Mouse (Mus musculus) brain, adult 2 months (tissue): Measurements from ENCODE around the gene Zfpm1.

Experiments used
- DNase-seq: peaks from one replicate; pipeline ENCODE4 v3.0.0; 2011; ENCODE audit warnings: low read depth, low spot score

The Zfpm1 gene

DNA sequence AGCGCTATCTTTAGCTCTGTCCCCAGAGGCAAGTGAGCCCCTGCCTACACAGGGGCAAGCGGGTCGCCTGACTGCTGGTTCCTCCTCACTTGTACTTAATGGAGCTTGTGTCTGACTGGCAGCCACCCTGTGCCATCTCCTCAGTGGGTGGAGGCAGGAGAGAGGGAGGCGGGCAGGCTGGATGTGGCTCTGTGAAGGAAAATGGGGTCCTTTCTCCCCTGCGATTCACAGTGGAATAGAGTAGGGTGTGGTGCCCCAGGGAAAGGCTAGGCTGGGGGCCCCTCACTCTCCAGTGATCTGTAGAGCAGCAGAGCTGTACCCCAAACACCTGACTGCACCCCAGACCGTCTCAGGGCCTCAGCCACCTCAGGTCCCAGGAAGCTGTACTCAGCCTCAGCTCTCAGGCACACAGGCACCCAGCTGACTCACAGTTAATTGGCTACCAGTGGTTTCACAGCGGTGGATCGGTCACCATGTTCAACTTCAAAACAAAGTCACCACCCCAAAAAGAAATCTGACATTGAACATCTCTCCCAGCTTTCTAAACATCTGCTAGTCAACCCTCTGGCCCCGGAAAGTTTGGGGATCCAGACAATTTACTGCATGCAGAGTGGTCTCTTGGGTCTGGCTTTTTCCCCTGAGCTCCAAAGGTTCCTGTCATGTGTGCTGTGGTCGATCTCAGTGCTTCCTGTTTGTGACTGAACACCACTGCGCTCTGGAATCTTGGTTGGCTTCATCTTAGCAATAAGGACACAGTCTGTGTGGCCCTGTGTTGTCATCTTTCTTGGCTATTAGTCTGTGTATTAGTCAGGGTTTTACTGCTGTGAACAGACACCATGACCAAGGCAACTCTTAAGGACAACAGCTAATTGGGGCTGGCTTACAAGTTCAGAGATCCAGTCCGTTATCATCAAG, 63.5 kb downstream of the Zfpm1 start:
- no peak for DNase-seq

- DNase-seq = peak; percentile 98
Observed at GRCm38 (mm10) chr8:122347811-122348552, 66.0 kb downstream of the Zfpm1 start.

DNA sequence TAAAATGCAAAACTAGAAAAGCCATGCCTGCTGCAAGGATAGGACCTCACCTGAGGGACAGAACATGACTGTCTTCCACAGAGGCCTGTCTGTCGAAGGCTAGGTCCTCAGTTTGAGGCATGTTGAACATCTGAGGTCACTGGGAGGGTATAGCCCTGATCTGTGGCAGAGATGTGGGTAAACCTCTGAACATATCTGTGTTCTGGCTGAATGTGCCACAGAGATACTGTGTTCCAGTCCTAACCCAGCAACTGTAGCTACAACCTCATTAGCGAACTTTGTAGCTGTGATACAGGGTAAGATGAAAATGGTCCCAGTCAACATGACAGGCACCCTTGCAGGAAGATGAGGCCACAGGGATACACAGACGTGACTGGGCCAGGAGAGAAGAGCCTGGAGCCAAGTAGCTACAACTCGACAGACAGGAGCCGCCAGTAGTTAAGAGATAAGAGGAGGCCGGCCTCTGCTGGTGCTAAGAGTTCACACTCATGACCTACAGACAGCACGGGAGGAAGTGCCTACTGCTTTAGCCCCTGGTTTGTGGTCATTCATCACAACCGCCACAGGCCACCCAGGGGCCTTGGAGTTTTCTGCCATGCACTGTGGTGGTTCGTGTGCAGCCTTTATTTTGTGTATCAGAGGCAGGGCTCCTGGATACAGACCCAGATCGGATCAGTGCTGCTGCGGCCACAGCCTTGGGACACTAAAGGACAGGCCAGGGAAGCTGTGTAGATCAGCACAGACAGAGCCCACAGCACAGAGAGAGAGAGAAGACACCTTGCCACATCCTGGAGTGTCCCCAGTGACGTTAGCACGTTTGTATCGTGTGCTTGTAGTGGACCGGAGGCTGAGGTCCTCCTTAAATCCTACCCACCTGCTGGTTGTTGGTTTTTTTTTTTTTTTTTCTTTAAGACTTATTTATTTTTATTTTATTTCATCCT, 67.7 kb downstream of the Zfpm1 start:
- DNase-seq = no peak

DNA sequence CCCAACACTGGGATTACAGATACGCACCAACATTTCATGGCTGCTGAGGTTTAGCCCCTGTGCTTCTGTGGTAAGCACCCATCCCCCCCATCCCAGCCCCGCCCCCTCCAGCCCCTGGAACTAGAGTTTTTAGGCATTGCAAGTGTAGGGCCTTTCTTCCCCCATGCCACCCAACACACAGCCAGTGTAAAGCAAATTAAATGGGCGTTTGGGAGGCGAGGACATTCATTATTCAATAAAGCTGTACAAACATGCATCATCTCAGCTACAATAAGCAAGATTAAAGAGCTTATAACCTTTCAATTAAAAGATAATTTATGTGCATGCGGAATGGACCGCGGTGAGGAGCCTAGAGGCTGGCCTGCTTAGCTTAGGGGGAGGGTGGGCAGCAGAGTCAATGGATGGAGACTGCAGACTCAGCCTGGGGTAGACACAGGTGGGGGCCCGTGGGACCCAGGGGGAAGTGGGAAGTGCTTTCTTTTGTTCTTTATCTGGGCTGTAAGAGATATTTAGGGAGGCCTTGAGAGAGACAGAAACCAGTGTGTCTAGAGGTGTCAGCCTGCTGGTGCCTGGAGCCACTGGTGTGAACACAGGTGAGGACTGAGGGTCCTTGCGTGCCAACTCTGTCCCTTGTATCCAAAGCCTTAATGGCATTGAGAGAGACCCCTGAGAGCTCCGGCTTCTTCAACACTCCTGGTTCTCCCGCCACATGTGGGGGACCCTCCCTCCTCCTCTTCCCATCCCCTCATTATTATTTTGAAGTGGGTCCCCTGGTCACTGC, 68.6 kb downstream of the Zfpm1 start:
- DNase-seq = no peak

DNA sequence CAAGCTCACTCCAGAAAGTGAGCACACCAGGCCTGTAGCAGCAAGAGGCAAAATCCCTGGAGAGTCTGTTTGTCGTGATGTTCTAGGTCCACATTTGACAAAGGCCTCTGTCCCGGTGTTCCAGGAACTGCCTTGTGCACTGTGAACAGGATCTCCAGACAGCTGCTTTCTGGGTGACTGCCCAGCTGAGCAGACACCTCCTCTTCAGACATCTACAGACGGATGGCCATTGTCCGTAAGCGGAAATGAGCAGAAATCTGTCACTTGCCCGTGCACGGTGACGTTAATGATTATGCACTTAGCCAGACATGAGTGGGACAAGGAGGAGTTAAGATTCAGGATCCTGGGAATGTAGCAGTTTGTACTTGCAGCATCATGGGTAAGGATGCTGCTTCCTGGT, 72.2 kb downstream of the Zfpm1 start:
- no peak for DNase-seq

DNA sequence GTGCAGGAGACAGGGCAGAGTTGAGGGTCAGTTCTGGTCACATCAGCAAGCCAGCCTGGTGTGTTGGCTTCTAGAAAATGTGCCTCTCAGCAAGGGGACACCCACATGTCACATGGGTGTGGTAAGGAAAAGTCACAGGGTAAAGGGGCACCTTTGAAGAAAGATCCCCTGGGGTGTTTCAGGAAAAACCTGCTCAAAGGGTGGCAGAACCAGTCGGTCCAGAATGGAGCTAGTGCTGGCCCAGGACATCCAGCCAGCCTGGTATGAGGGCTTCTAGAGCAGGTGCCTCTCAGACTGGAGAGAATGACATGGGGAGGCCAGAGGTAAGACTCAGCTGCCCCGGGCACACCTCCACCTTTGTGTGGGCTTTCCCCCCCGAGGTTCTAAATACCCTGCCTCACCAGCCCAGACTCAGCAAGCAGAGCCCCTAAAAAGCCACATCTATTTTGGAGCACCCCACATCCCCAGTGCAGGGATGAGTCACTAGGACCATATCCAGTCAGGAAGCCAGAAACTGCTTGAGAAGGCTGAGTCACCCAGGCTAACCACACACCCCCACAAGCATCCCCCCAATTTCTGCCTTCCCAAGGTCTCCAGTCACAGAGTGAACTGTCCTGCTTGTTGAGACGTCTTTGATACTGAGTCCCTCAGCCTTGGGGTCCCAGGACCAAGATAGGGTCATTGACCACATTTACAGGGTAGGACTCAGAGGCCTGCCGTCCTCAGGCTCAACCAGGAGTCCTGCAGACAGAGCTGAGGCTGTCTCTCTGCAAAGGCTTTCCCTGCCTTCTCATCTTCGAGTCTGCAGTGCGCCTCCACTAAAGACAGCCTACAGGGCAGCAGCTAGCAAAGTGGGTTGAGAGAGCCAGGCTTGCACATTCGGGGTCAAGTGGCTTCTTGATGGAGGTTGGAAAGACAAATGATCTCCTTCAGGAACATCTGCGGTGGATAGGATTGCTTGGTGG, 74.0 kb downstream of the Zfpm1 start:
- peak; percentile 95 for DNase-seq

DNA sequence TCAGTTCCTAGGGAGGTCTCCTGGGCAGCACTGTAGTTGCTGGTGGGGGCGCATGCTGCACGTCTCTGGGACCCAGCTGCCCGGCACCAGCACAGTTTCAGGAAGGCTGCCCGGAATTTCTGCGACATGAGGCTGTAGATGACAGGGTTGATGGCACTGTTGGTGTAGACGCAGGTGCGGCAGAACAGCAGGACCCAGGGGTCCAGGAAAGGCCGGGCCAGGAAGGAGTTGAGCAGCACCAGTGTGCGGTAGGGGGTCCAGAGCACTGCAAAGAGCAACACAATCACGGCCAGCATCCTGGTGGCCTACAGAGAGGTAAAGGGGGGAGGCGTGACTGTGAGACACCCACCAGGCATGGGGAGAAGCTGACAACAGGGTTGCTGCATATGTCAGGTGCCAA, 75.3 kb downstream of the Zfpm1 start:
- no peak for DNase-seq

DNA sequence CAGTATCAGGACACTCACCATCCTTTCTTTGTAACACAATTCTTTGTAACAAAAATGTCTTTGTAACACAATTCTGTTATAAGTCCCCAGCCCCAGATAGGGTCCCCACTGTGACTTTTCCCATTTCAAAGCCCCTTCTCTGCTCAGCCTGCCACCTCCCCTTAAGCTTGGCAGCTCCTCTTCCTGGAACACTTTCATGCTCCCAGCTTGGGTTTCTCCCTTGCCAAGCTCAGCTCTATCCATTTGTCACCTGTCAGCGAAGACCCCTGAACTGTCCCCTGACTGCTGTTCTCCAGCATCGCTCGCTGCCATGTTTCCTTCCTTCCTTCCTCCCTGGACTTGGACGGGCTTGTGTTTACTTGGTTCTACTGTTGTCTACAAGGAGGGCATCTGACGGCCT, 75.7 kb downstream of the Zfpm1 start:
- DNase-seq = no peak

DNA sequence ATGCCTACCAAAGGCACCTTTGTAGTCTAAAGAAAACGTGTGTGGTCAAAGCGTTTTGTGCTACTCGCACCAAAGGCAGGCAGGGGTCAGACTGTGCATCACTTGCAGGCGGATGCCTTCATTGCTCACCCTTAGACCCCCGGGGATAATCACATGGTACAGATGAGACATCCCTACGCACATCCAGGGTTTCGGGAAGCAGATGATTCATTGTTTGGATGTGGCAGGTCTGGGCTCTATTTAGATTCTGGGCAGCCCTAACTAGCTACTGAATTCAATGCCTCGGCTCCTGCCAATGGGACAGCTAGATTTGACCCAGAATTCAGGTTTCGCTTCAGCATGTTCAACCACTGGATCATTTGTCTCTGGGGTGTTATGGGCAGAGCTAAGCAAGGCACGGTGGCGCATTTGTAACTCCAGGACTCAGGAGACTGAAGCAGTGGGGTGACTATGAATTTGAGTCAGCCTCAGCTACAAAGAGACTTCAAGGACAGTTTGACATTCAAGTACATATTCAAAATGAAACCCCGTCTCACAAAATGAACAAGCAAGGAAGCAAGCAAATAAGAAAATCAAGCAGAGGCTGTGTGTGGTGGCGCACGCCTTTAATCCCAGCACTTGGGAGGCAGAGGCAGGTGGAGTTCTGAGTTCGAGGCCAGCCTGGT, 77.3 kb downstream of the Zfpm1 start:
- DNase-seq = peak; percentile 80

GRCm38 (mm10) chr8:122360696-122361416, 78.9 kb downstream of the Zfpm1 start, which contains the start of gene Trhr2:
Gene Trhr2, minus strand, starts transcription at chr8:122360746.
- DNase-seq = no peak

- DNase-seq = peak; percentile 33
Observed at GRCm38 (mm10) chr8:122362271-122362670, 80.3 kb downstream of the Zfpm1 start.

GRCm38 (mm10) chr8:122362967-122363366, 81.0 kb downstream of the Zfpm1 start:
- DNase-seq = peak; percentile 59

DNA sequence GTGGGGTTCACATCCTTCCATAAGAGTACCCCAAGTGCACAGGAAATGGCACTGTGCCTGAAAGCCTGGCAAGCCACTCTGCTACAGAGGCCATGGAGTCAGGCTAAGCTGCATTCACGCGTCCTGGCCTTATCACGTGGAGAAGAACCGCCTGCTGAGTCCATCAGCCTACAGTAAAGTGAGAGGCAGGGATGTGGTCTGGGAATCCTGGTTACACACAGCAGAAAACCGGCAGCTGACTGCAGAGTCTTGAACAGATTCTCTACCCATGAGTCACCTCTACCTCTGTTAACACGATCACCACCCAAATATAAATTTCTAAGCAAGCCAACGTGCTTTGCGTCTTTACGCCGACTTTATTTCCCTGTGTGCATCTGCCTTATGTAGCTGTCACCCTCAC, 86.6 kb downstream of the Zfpm1 start:
- peak; percentile 60 for DNase-seq

GRCm38 (mm10) chr8:122369665-122370064, 87.7 kb downstream of the Zfpm1 start:
- peak; percentile 82 for DNase-seq

DNA sequence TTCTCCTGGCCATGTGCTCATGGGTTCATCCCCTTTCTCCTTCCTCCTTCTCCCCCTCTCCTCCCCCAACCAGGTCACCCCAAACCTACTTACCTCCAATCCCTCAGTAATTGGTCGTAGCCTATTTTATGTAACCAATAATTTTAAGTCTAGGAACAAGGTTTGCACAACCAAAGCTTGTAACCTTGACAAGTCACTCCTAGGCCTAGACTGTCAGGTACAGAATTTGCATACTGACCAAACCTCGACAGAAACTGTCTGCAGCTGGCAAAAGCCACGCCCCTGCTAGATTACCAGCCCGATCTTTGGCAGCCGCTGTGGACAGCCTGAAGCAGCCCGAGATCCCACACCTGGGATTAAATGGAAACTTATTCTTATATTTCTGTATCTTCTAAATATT, 89.8 kb downstream of the Zfpm1 start:
- no peak for DNase-seq

- DNase-seq = no peak
Observed at GRCm38 (mm10) chr8:122375320-122375719, 93.4 kb downstream of the Zfpm1 start.

DNA sequence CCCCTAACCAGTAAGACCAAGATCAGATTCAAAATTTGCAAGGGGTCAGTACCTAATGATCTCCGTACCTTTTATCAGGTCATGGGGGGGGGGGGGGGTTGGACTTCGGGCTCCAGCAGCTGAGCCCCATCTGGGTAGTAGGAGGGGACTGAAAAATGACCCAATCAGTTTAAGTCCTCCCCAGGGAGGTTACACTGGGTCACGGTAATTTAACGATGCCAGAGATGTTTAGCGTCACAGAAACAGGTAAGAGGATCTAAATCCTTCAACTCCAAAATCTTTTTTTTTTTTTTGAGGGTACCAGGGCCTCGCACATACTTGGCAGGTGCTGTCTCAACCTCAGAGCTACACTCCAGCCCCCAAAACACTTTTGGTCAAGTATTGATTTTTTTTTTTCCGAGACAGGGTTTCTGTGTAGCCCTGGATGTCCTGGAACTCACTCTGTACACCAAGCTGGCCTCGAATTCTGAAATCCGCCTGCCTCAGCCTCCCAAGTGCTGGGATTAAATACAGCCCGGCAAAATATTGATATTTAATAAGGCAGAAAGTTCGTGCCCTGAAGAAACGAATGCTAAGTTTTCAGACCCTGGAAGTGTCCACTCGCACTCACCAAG, 93.9 kb downstream of the Zfpm1 start:
- no peak for DNase-seq
